Mouse (Mus musculus) kidney, postnatal 4 days (tissue): Measurements from ENCODE around the gene Tnnt1.
"Not testable (repeated sequence)": the region's sequence is repeated elsewhere in the genome, so short reads cannot be mapped to it uniquely, and the experiment has no call there.

ENCODE experiments used
- DNase-seq, 2 experiments: peaks; one replicate each; pipeline ENCODE4 v3.0.0; 2021; ENCODE audit warnings: mixed read lengths in 2 of 2

The Tnnt1 gene

DNA sequence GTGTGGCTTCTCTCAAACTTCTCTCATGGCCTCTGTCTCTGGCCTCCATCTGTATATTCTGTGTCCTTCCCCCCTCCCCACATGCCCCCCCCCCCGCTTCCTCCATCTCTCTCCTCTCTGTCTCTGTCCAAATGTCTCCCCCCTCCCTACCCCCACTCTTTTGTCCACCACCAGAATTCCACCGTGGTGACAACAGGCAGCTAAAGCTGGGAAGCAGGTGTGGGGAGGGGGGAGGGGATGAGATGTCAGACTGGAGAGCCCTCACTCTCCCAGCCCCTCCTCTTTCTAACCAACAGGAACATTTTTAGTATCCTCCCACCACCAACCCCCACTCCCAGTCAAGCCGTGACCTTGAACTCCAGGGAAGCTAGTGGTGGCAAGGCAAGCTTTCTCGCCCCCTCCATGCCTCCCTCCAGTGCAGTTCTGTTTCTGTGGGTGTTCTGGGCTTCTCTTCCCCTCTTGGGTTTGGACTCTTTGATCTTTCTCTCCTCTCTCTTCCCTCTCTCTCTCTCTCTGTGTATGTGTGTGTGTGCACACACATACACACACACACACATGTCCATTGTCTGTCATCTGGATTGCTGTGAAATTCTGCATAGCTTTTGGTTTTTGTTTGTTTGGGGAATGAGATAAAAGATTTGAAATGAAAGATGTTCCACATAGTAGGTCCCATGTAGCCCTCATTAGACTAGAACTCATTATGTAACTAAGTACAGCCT is at the start of gene Tnnt1:
Gene Tnnt1, minus strand, starts transcription at position 51 of the 719 bp plus-strand sequence.
- no peak for DNase-seq

DNA sequence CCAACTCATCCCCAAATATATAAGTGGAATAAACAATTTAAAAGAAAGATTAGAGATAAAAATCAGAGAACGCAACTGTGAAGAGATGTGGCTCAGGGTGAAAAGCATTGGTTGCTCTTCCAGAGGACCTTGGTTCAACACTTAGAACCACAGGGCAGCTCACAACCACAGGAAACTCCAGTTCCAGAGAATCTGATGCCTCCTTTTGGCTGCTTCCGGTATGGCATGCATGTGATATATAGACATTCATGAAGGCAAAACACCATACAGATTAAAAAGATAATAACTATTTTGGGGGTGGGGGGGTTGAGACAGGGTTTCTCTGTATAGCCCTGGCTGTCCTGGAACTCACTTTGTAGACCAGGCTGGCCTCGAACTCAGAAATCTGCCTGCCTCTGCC is 46.5 kb upstream of the Tnnt1 start:
- peak in 1 of 2 experiments; percentile 17 for DNase-seq

DNA sequence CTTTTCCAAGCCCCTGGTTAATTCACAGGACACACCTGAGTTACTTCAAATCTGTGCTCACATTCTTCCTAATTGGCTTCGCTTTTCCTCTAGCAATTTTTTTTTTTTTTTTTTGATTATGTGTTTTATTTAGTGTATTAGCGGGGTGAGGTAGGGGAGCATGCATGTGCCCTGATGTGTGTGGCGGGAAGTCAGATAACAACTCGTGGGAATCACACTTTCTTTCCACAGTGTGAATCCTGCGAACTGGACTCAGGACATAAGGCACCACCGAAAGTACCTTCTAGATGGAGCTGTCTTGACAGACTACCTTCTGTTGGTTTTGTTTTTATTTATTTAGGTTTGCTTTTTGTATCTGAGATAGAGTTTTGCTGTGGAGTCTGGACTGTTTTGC is 41.0 kb upstream of the Tnnt1 start:
- no peak for DNase-seq

DNA sequence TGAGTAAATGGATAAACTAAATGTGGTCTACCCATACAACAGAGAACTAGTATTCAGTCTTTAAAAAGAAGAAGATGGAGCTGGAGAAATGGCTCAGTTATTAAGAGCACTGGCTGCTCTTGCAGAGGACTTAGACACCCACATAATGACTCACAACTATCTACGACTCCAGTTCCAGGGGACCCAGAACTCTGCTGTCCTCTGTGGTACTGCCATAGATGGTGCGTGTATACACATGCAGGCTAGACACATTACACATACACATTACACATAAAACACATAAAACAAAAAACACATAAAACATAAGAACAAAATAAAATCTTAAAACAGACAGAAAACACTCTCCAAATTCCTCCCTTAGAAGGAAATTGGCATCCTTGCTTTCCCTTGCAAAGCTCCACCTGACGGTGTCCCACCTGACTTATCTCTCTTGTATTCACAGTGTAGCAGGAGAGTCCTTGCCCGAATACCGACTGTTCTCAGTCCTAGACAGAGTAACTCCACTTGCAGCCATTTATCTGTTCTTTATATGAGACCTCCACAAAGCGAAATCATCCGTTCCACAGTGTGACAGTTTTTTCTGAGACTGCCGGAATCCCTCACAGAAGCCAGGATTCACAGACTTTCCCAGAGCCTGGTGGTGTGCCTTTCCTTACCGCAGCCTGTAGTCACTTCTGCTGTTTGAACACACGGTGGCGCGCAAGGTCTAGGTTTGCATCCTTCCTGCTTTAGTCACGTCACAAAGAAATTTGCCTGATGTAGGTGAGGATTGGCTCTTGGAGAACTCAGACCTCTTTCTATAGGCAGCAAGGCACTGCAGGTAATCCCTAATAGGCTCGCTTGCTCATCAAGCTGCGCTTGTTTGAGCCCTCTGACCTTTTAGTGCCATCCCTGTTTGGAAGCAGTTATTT is 40.3 kb upstream of the Tnnt1 start:
- peak; percentile 83 for DNase-seq

DNA sequence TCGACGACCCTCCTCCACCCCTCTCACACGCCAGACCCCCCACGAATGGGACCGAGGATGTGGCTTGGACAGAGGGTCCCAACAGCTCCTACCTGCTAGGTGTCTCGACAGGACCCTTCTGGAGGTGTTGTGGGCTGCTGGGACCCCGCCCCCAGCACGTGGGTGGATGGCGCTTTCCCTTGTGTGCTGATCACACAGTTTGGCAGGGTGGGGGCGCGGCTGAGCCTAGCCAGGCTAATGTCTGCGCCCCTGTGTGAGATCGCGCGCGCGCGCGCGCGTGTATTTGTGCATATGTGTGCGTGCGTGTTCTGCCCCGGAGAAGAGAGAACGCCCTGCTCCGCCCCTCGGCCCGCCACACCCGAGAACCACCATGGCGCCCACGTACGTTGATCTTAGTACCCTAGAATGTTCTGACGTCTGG is 31.0 kb upstream of the Tnnt1 start, which contains the start of gene Syt5:
Gene Syt5, minus strand, starts transcription at position 321 of the 421 bp plus-strand sequence.
- DNase-seq: peak; percentile 41 to 55

DNA sequence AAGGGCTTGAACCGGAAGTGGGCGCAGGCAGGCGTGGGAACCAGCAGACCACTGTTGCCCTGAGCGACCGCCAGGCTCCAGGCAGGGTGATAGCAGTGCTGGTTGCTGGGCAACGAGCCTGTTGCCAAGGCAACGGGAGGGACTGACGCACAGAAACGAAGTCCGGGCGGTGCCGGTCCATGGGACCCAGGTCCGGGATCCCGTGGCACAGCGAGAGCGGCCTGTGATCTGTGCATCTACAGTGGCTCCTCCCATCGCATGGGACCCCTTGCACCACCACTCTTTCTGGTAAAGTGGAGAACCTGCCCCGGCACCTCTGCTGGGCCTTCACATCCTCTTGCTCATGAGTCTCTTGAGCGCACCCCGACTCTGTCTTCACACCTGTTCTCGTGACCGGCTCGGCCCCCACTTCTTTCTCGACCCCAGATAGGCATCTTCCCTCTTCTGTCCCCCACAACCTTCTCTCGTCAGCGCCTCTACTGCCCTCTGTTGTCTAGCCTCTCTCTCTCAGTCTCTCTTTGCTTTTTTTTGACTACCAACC is 30.5 kb upstream of the Tnnt1 start:
- DNase-seq: peak; percentile 76 to 85

DNA sequence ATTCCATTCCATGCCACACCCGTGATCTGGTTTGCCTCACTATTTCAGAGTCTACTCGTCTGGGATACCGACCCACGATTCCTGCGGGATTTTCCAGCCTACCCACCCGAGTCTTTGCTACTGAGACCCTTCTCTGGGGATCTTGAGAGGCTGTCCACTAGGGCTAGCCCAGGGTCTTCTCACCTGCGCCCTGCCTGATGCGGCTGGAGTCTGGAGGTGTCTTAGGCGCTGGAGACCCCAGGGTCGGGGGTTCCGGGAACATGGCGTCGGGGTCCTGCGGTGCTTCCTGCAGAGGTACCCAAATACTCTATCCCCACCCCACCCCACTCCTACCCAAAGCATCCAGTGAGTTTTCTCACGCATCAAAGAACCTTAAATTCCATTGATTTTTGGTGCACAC is 29.9 kb upstream of the Tnnt1 start:
- no peak for DNase-seq

DNA sequence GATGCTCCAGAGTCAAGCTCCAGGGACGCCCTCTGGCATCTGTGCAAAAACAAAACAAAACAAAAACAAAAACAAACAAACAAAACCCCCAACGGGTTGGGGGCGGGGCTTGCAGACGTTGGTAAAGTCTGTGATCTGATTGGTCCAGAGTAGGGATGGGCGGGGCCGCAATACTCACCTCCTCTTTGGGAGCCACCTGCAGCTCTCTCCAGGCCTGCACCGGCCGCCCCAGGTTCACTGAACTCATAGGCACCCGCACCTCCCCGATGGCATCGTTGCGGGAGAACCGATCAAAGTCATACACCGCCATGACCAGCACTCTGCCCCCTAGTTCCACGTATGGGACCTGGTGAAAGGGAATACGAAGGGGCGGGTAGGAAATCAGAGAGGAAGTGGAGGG is 25.8 kb upstream of the Tnnt1 start:
- DNase-seq: no peak

DNA sequence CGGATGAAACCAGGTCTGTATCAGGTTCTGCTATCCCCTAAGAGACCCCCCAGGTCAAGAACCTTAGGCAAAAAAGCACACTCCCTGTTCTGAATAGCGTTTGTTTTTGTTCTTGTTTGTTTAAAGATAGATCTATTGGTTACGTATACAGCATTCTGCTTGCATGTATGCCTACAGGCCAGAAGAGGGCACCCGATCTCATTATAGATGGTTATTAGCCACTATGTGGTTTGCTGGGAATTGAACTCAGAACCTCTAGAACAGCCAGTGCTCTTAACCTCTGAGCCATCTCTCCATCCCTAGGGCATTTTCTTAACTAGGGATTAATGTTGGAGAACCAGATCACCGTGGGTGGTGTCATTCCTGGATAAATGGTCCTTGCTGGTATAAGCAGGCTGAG is 25.2 kb upstream of the Tnnt1 start:
- DNase-seq: no peak

DNA sequence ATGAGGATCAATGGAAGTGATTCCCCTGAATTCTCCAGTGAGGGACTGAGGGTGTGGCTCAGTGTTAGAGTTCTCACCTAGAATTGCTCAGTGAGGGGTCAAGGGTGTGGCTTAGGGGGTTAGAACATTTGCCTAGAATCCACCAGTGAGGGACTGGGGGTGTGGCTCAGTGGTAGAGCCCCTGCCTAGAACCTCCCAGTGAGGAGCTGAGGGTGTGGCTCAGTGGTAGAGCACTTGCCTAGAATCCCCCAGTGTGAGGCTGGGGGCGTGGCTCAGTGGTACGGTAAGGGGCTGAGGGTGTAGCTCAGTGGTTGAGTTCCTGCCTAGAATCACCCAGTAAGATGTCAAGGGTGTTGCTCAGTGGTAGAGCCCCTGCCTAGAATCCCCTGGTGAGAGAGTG is 22.8 kb upstream of the Tnnt1 start:
- DNase-seq: no peak

DNA sequence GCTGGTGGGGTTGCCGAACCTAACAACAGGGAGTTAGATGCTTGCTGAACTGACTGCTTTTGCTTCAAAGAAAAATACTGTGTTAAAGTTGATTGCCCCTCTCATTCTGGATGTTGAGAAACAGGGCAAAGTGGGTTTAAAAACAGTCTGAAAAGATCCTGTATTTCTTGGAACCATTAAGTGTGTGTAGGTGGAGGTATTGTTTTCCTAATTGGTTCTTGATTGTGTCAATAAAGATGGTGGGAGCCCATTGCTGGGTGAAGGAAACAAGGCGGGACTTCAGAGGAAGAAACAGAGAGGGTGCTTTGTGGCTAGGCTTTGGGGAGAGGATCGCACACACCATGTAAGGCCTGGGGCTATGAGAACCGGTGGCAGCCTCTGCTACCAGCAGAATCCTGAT is 21.0 kb upstream of the Tnnt1 start:
- no peak for DNase-seq

DNA sequence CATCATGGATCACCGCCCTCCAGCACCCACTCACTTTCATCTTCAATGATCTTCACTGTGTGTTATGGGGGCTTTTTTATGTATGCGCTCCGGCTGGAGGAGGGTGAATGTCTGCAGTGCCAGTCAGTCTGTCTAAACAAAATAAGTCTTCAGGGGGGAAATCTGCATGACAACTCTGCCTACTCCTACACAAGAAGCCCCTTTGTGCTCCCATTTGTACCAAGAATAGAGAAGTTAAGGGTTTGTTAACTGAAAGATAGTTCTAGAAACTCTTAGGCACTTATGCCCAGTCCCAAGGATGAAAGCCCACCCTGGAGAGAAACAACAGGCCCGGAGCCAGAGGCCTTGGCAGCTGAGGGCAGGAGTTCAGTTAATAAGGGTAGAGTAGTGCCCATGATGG is 20.2 kb upstream of the Tnnt1 start:
- DNase-seq: no peak

DNA sequence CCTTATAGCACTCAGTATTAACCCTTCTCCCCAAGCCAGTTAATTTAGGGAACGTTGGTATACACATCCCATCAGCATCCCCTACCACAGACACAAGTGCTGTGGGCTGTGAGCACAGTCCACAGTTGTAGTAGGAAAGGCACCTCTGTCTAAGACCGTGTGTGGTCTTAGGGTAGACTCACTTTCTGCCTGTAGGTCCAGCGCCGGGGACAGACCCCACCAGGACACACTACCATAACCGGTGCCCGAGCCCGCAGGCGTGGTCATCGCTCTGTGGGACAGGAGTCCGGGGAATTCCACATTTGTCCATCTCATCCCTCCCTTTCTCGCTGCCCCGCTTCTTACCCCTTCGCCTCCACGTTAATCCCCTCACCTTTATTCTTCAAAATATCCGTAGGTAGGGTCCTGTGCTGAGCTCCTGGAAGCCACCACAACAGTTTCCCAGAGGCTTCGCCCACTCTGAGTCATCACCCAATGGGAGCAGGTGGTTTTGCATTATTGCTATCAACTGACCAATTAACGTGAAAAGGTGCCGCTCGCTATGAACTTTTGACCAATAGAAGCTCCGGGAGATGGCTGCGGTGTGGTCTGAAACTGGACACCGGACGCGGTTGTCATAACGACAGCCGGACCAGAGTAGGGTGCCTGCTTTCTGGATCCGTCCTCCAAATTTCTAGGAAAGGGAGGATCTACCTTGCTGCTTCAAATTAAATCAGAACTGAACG is 16.0 kb upstream of the Tnnt1 start, which contains the start of gene Dnaaf3:
Gene Dnaaf3, minus strand, starts transcription at position 449 of the 725 bp plus-strand sequence.
- peak; percentile 84 to 89 for DNase-seq

DNA sequence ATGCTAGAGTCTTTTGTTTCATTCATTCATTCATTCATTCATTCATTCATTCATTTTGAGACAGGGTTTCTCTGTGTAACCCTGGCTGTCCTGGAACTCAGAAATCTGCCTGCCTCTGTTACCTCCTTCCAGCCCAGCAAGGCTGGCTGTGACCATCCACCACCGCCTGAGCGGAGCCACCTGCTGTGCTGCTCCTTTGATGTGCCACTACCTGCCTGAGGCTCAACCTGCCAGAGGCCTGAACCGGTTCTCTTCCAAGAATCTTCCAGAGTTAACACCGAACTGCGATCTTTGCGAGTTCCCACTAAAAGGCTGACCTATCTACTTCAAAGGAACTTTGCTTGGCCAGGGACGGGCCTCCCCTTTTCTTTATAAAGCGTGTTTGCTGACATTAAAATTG is 14.0 kb upstream of the Tnnt1 start:
- DNase-seq: not testable (repeated sequence)

DNA sequence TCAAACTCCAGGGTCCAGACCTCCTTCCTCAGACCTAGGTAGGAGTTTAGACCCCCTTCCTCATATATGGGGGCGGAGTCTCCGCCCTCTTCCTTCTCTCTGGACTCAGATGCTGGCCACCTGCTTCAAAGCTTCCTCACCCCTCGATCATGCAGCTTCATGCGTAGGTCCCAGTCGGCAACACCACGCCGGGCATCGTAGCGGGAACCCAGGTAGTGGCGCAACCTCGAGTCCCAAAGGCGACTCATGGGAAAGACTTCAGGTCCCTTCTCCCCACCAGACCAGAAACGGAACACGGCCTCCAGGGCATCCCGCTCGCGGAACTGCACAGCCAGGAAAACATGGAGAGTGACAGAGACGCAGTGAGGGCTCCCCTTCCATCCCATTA is 11.1 kb upstream of the Tnnt1 start:
- DNase-seq: no peak

DNA sequence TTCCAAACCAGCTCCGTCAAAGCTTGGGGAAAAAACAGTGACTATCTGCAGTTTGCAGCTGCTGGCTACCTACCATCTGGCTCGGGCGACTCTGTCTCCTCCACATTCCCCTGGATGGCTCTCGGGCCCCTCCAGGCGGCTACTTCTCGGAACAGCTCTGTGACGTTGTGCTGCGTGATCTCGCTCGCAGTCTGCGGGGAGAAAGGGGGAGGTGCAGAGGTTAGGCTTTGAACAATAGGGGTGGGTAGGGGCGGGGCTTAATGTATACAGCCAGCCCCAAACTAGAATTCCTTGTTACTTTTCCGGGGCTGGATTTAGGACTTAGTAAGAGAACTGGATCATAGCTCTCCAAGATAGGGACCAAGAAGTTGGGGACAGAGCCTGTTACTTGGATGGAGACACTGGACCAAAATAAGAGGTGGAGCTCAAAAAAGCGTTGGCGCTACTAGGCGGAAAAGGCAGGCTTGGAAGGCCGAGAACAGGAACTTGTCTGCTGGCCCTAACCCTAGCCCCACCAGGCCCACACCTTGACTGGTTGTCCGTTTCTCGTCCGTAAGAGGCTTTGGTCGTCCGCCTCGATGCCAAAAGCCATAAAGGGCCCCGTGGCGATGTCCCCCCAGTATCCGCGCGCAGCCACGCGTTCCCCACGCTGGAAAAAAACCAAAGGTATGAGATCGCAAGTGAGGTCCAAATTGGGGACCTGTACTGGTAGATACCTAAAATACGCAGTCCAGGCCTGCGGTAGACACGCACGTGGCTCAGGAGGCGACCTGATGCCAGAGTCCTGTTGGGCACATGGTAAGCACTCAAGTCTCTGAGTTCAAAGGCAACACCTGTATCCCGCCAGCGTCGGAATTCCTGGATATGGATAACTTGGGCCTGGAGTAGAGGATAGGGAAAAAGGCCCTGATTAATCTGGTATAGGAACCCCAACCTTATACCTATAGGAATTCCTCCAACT is 10.4 kb upstream of the Tnnt1 start:
- DNase-seq: peak; percentile 85 to 91

DNA sequence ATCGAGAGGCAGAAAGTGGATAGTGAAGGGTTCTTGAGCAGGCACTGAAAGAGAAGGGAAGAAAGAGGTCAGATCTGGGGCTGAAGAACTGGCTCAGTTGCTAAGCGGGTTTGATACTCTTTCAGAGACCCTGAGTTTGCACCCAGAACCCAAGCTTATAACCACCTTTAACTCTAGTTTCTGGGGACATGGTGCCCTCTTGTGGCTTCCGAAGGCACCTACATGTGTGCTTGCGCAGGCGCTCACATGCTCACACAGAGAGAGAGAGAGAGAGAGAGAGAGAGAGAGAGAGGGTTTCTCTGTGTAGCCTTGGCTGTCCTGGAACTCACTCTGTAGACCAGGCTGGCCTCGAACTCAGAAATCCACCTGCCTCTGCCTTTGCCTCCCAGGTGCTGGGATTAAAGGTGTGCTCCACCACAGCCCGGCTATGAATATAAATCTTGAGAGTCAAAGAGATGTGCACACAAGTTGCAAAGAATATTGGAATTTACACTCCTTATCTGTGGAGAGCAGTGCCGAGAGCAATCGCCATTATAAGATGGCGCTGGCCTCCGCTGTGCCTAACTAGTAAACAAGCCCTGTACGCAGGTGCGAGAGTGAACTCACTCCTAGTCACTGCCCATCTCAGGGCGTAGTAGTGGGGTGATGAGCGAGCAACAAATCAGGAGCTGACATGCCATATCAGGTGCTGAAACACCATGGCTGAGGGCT is 8.2 kb upstream of the Tnnt1 start, which contains the start of gene Tnni3:
Gene Tnni3, minus strand, starts transcription at position 18 of the 711 bp plus-strand sequence.
- peak; percentile 69 to 71 for DNase-seq

DNA sequence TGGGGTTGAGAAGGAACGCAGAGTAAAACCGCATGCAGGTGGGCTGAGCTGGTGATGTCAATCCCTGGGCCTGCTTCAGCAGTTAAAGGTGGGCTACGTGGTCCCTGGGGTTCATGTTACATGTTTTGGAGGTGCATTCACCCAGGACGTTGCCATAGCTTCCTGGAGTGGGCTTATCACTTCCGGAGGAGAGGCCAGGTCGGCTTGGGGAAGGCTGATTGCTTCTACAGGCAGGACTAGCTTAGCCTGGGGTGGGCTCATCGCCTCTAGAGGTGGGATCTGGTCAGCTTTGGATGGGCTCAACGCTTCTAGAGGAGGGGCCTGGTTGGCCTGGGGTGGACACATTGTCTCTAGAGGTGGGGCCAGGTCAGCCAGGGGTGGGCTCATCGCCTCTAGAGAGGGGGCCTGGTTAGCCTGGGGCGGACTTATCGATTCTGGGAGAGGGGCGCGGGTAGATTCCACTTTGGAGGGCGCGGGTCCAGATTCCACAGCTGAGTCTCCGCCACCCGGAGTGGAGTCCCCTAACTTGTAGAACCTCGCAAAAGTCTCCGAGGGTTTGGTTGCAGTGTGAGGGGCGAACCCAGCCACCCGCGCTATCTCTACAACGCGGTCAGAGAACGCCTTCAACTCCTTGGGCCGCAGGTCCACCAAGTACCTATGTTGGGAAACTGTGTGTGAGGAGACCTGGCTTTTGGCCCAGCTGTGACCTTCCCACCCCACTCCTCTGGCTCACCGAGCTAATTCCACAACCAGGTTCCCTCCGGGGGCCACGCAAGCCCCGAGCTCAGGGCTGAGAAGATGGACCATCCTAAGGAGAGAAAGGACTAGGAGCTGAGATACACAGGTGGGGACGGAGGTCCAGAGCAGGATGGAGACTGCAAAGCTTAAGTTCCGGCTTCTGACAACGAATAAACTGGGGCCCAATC is 7.3 kb upstream of the Tnnt1 start:
- no peak for DNase-seq

DNA sequence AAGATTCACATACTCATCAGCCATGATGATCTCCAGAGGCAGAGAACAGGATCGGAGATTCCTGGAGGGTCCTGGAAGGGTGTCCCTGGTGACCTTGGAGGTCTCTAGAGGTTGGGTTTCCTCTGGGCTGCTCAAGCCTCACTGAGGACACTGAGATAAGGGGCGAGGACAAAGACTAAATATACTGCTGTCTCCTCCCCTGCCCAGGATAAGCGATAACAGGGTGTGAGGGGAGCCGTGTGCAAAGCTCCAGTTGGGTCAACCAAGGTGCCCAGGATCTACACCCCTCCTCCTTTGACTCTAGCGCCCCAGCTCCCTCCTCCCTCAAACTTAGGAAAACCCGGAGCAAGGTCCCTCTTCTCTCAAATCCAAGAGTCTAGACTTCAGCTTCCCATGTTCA is 6.1 kb upstream of the Tnnt1 start:
- DNase-seq: no peak
